Mouse (Mus musculus) midbrain, embryonic 14.5 days (tissue): ENCODE data around the gene Rnase9. TPM values are rescaled to one million over a fixed set of nuclear protein-coding genes. Genes with fewer than 3 reads are reported as not detected.

Experiments used
- ATAC-seq: fragments of 200-750 bp; cut with Nextera tagmentation; 2 replicates; pipeline ENCODE4 v1.8.0; 2017; ENCODE audit warnings: moderate number of reproducible peaks, moderate library complexity; ENCODE audit not compliant: low FRiP score, low TSS enrichment
- DNase-seq: peaks from one replicate; pipeline ENCODE4 v3.0.0-alpha.2; 2015
- H3K27ac ChIP-seq: fragments of 300-500 bp; sonication (generic); replicated peaks from 2 replicates; pipeline ENCODE4 v1.5.1; 2014; ENCODE audit warnings: mild to moderate bottlenecking, low read depth, low read length, moderate library complexity
- H3K27me3 ChIP-seq: fragments of 300-500 bp; sonication (generic); 2 replicates; pipeline ENCODE4 v1.6.1; 2014; ENCODE audit warnings: low read length, control low read depth, mixed read lengths; ENCODE audit not compliant: control insufficient read depth, insufficient read depth
- H3K36me3 ChIP-seq: fragments of 300-500 bp; sonication (generic); 2 replicates; pipeline ENCODE4 v1.6.1; 2014; ENCODE audit warnings: low read length, control low read depth; ENCODE audit not compliant: control insufficient read depth, insufficient read depth
- H3K4me1 ChIP-seq: fragments of 300-500 bp; sonication (generic); 2 replicates; pipeline ENCODE4 v1.6.1; 2014; ENCODE audit warnings: mild to moderate bottlenecking, antibody characterized with exemption, low read length, control low read depth; ENCODE audit not compliant: control insufficient read depth, insufficient read depth
- H3K4me2 ChIP-seq: fragments of 300-500 bp; sonication (generic); 2 replicates; pipeline ENCODE4 v1.6.1; 2014; ENCODE audit warnings: mild to moderate bottlenecking, low read length, moderate library complexity
- H3K4me3 ChIP-seq: fragments of 300-500 bp; sonication (generic); replicated peaks from 2 replicates; pipeline ENCODE4 v1.5.1; 2014; ENCODE audit warnings: low read depth, low read length
- H3K9ac ChIP-seq: fragments of 300-500 bp; sonication (generic); replicated peaks from 2 replicates; pipeline ENCODE4 v1.6.1; 2014; ENCODE audit warnings: mild to moderate bottlenecking, low read length, moderate library complexity
- H3K9me3 ChIP-seq: fragments of 300-500 bp; sonication (generic); 2 replicates; pipeline ENCODE4 v1.6.1; 2016; ENCODE audit warnings: low read length, control low read depth, mixed read lengths; ENCODE audit not compliant: control insufficient read depth
- WGBS: fragments of 180-500 bp; shearing (Covaris S2); extraction: QIAGEN DNeasy Blood & Tissue Kit; methylation state at CpG from one replicate; pipeline ENCODE4 v1.1.7; 2014; 5-methylcytosine and 5-hydroxymethylcytosine counted together
- polyA plus RNA-seq: library from polyadenylated mRNA; unstranded; fragments of >200 nt; fragmentation: Nextera tagmentation; extraction: Ambion mirVana; gene quantifications from 2 replicates; pipeline ENCODE4 v1.2.1, GENCODE M21; 2014

Rnase9 gene
- polyA plus RNA-seq, 1 experiment from 2014 or later = not detected

GRCm38 (mm10) chr14:51083805-51084204 is 42.1 kb upstream of the Rnase9 start:
- Histone ChIP-seq H3K36me3 (no peaks in the 10 kb centered on the region), H3K9me3 (no peaks in the 10 kb centered on the region), H3K27ac (no peak overlapping the region), H3K9ac (no peak overlapping the region; the same call in 1 of the 2 replicates), H3K4me3 (peak overlapping the region; percentile 43), H3K4me2 (peak overlapping the region; percentile 69), H3K4me1 (0 out of 2 replicates have a peak, but pooled peaks cover 10% of the 10 kb centered on the region), H3K27me3 (peaks cover 15% of the 10 kb centered on the region)
- WGBS = 13% methylated on average over 7 of the region's 7 CpGs
- DNase-seq (no peak), ATAC-seq (no peak)

DNA sequence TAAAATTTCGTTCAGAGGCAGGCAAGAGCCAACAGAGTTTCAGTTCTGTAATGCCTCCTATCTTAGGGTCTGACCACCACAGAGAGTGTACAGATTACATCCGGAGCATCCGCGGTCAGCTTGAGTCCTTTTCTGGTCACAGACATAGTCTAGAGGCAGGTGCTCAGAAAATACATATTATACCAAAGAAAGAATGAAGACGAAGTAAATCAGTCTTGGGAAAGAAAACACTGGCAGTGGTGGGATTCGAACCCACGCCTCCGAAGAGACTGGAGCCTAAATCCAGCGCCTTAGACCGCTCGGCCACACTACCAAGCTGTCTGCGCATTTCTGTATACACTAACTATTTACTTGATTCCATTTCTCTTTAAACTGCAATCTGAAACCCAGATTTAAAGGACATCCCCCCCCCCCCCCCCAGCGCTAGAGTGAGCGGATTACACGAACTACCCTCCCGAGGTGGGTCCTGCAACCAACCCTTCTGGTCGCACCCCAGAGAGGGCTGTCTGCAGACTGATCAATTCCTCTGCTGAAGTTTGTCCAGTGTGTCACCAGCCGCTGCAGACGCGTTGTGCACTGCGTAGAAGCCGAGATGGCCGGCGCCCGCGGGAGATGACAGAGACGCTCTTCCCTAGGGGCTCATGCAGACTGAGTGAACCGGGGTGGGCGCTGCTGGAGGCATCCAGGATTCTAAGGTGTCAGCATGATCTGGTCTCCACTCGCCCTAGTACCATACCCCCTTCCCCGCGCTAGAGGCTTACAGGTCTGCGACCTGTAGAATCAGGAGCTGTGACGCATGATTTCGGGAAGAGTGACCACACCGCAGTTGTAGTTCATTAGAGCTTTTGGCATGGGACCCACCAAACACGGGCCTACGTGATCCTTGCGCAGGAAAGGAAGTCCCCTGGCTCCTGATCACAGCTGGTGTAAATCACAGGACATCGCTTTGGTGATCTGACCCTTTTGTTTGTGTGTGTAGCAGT is 41.2 kb upstream of the Rnase9 start:
- DNase-seq (peak; percentile 69), ATAC-seq (peak; percentile 78)
- Histone ChIP-seq H3K9me3 (no peaks in the 10 kb centered on the region), H3K27ac (no peak overlapping the region), H3K4me2 (peak overlapping the region; percentile 69), H3K4me1 (0 out of 2 replicates have a peak, but pooled peaks cover 10% of the 10 kb centered on the region), H3K27me3 (peaks cover 15% of the 10 kb centered on the region), H3K4me3 (peak overlapping the region; percentile 43), H3K9ac (peak overlapping the region; percentile 48), H3K36me3 (no peaks in the 10 kb centered on the region)
- WGBS = 3% methylated on average over 39 of the region's 40 CpGs

GRCm38 (mm10) chr14:51081035-51081434 is 39.4 kb upstream of the Rnase9 start:
- H3K9ac ChIP-seq = no peak overlapping the region
- ATAC-seq (no peak), DNase-seq (no peak)
- no peak overlapping the region for H3K27ac ChIP-seq
- no peaks in the 10 kb centered on the region for H3K36me3 ChIP-seq
- 0 out of 2 replicates have a peak, but pooled peaks cover 10% of the 10 kb centered on the region for H3K4me1 ChIP-seq
- H3K27me3 ChIP-seq = peaks cover 15% of the 10 kb centered on the region
- no peak overlapping the region for H3K4me2 ChIP-seq
- no peak overlapping the region for H3K4me3 ChIP-seq
- 89% methylated on average over 2 of the region's 2 CpGs for WGBS
- H3K9me3 ChIP-seq = no peaks in the 10 kb centered on the region

GRCm38 (mm10) chr14:51079180-51079579 is 37.5 kb upstream of the Rnase9 start:
- 94% methylated on average over 1 of the region's 1 CpGs for WGBS
- no peak overlapping the region for H3K4me3 ChIP-seq
- H3K4me1 ChIP-seq = 0 out of 2 replicates have a peak, but pooled peaks cover 10% of the 10 kb centered on the region
- H3K36me3 ChIP-seq = no peaks in the 10 kb centered on the region
- H3K4me2 ChIP-seq = no peak overlapping the region
- peaks cover 11% of the 10 kb centered on the region for H3K27me3 ChIP-seq
- DNase-seq (no peak), ATAC-seq (no peak)
- no peak overlapping the region for H3K9ac ChIP-seq
- H3K27ac ChIP-seq = no peak overlapping the region
- no peaks in the 10 kb centered on the region for H3K9me3 ChIP-seq

DNA sequence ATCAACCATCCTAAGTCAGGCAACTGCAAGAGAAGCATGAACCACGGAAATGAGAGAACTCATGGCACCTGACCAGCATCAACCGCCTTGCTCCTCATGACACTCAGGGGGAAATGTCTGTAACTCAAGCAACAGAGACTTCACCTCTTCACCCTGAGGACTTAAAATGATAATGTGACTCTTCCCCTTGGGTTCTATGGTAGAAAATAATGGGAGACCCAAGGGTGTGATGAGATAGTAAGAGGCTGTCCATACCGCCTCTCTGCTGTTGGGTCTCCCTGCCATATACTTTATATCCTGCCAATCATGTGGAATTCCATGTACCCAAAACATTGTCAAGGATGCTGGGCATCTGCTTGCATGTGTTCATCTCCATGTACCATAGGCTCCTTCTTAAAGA is 32.7 kb upstream of the Rnase9 start, which contains the start of gene Olfr750:
TSS of gene Olfr750 (minus strand) at position 101 of the 400 bp plus-strand sequence.
- Histone ChIP-seq H3K4me3 (no peak within 1 kb of the TSS), H3K4me1 (no peaks in the 10 kb centered on the region), H3K27ac (no peak within 1 kb of the TSS), H3K27me3 (no peaks in the 10 kb centered on the region), H3K9me3 (no peaks in the 10 kb centered on the region), H3K9ac (no peak within 1 kb of the TSS), H3K36me3 (no peaks in the 10 kb centered on the region), H3K4me2 (no peak within 1 kb of the TSS)
- DNase-seq (no peak), ATAC-seq (no peak)
- 87% methylated on average over 3 of the region's 3 CpGs for WGBS

- no peak for ATAC-seq
- H3K9me3 ChIP-seq = no peaks in the 10 kb centered on the region
- no peak overlapping the region for H3K4me3 ChIP-seq
- H3K27ac ChIP-seq = no peak overlapping the region
- peak; percentile 36 for DNase-seq
- no peaks in the 10 kb centered on the region for H3K36me3 ChIP-seq
- H3K4me1 ChIP-seq = peaks cover 6% of the 10 kb centered on the region
- WGBS = 94% methylated on average over 2 of the region's 2 CpGs
- no peaks in the 10 kb centered on the region for H3K27me3 ChIP-seq
- H3K4me2 ChIP-seq = no peak overlapping the region
- no peak overlapping the region for H3K9ac ChIP-seq
Measured at GRCm38 (mm10) chr14:51069617-51070016, 27.9 kb upstream of the Rnase9 start.

GRCm38 (mm10) chr14:51068956-51069355 is 27.3 kb upstream of the Rnase9 start:
- H3K4me1 ChIP-seq = peaks cover 6% of the 10 kb centered on the region
- ATAC-seq = no peak
- H3K9ac ChIP-seq = no peak overlapping the region
- no peak overlapping the region for H3K27ac ChIP-seq
- H3K36me3 ChIP-seq = no peaks in the 10 kb centered on the region
- no peak for DNase-seq
- H3K4me2 ChIP-seq = no peak overlapping the region
- no peak overlapping the region for H3K4me3 ChIP-seq
- no peaks in the 10 kb centered on the region for H3K9me3 ChIP-seq
- no peaks in the 10 kb centered on the region for H3K27me3 ChIP-seq
- WGBS = 92% methylated on average over 5 of the region's 5 CpGs

- no peak for ATAC-seq
- no peaks in the 10 kb centered on the region for H3K4me1 ChIP-seq
- DNase-seq = no peak
- H3K36me3 ChIP-seq = no peaks in the 10 kb centered on the region
- no peaks in the 10 kb centered on the region for H3K27me3 ChIP-seq
- H3K4me2 ChIP-seq = no peak overlapping the region
- no peak overlapping the region for H3K27ac ChIP-seq
- no peaks in the 10 kb centered on the region for H3K9me3 ChIP-seq
- no peak overlapping the region for H3K4me3 ChIP-seq
- WGBS = 84% methylated on average over 5 of the region's 5 CpGs
- H3K9ac ChIP-seq = no peak overlapping the region
Measured at GRCm38 (mm10) chr14:51060761-51061160, 19.1 kb upstream of the Rnase9 start.
